Mouse (Mus musculus) lung, adult 2 months (tissue): ENCODE measurements around the gene Glt8d1.

Experiments used
- CTCF ChIP-seq: fragments of 200-500 bp; IDR thresholded peaks from 2 replicates; pipeline ENCODE4 v1.5.1; 2011; ENCODE audit warnings: mild to moderate bottlenecking, low read length, control low read depth; ENCODE audit not compliant: insufficient read depth
- POLR2A ChIP-seq: fragments of 200-500 bp; IDR thresholded peaks from 2 replicates; pipeline ENCODE4 v1.6.1; 2011; ENCODE audit warnings: low read depth, mild to moderate bottlenecking, control low read depth, low read length, borderline replicate concordance; ENCODE audit errors: extremely low read depth

- TF ChIP-seq CTCF (no peak), POLR2A (no peak)
Measured at GRCm38 (mm10) chr14:31006779-31007178, 5.6 kb downstream of the Glt8d1 start.
